Comparison of ENCODE assay signal across 8 mouse cellular contexts in genomic region chr2:164389499-164389898, GRCm38 (mm10). TPM values are rescaled to one million over a fixed set of nuclear protein-coding genes. Genes with fewer than 3 reads are reported as not detected.
A peak's percentile ranks its signal among the peaks of the same experiment; 100 is the strongest.
DNase-seq lines count a peak whose midpoint lies in the region; ATAC-seq and TF ChIP-seq lines count a peak whose summit lies in the region.

No protein-coding gene starts in this region.

- H3K4me1 ChIP-seq in forebrain, embryonic 15.5 days = peaks cover 19% of the 10 kb centered on the region
- H3K4me1 ChIP-seq in liver, postnatal 0 days (ENCODE audit: insufficient read depth) = peaks cover 13% of the 10 kb centered on the region
- peaks cover 37% of the 10 kb centered on the region for H3K4me1 ChIP-seq in neural tube, embryonic 13.5 days (replicated peaks)
- H3K4me1 ChIP-seq in stomach, postnatal 0 days (replicated peaks; ENCODE audit: control insufficient read depth, insufficient read depth) = 0 out of 2 replicates have a peak, but pooled peaks cover 2% of the 10 kb centered on the region

- TF ChIP-seq CTCF in liver, postnatal 0 days (IDR thresholded peaks at IDR 0.05; ENCODE audit: low read depth) = peak; percentile 87
- TF ChIP-seq CTCF in stomach, postnatal 0 days (IDR thresholded peaks at IDR 0.05; ENCODE audit: low read depth) = peak; percentile 84

- peak; percentile 63 to 81 for DNase-seq in CD8-positive naive resting alpha-beta T cell, adult 2 months (ENCODE audit: low read depth in 2 of 2, low spot score in 2 of 2)
- peak; percentile 72 for DNase-seq in cerebellum, adult 11-12 months
- DNase-seq in heart, postnatal 14 days = peak; percentile 84 to 91
- peak; percentile 87 for DNase-seq in layer of hippocampus, adult 11-12 months (ENCODE audit: low spot score)
- DNase-seq in liver, postnatal 0 days = peak; percentile 85
- peak; percentile 86 for DNase-seq in stomach, postnatal 0 days (ENCODE audit: low spot score)

- peak overlapping the region; percentile 65 for H3K4me2 ChIP-seq in forebrain, embryonic 15.5 days (replicated peaks)
- peak overlapping the region; percentile 72 for H3K4me2 ChIP-seq in liver, postnatal 0 days (ENCODE audit: low read depth, low read length)
- H3K4me2 ChIP-seq in neural tube, embryonic 13.5 days = peak overlapping the region; percentile 69
- H3K4me2 ChIP-seq in stomach, postnatal 0 days (replicated peaks; ENCODE audit: low read depth) = peak overlapping the region; percentile 64

- under 1% methylated on average over 30 of the region's 30 CpGs for WGBS in forebrain, embryonic 15.5 days
- 2% methylated on average over 30 of the region's 30 CpGs for WGBS in liver, postnatal 0 days (ENCODE audit: insufficient replicate concordance)
- under 1% methylated on average over 30 of the region's 30 CpGs for WGBS in neural tube, embryonic 13.5 days
- under 1% methylated on average over 30 of the region's 30 CpGs for WGBS in stomach, postnatal 0 days

- H3K4me3 ChIP-seq in forebrain, embryonic 15.5 days = peak overlapping the region; percentile 48
- H3K4me3 ChIP-seq in liver, postnatal 0 days (ENCODE audit: low read depth, low read length) = peak overlapping the region; percentile 30
- H3K4me3 ChIP-seq in neural tube, embryonic 13.5 days = peak overlapping the region; percentile 47
- peak overlapping the region; percentile 45 for H3K4me3 ChIP-seq in stomach, postnatal 0 days (ENCODE audit: low read depth, low read length)

- intact Hi-C loops in heart, postnatal 14 days (cut with DNase I) = loop anchor here (5.0 kb wide), 1 partner anchor 287 kb away; no protein-coding TSS in a partner anchor

- H3K27me3 ChIP-seq in forebrain, embryonic 15.5 days = no peaks in the 10 kb centered on the region; the same call in 1 of the 2 replicates
- peaks cover 22% of the 10 kb centered on the region for H3K27me3 ChIP-seq in liver, postnatal 0 days (ENCODE audit: insufficient read depth, low read length)
- H3K27me3 ChIP-seq in neural tube, embryonic 13.5 days = peaks cover 54% of the 10 kb centered on the region
- H3K27me3 ChIP-seq in stomach, postnatal 0 days (ENCODE audit: control insufficient read depth, insufficient read depth, low read length) = no peaks in the 10 kb centered on the region

- H3K27ac ChIP-seq in forebrain, embryonic 15.5 days (replicated peaks) = no peak overlapping the region
- H3K27ac ChIP-seq in liver, postnatal 0 days (ENCODE audit: low read depth) = no peak overlapping the region
- H3K27ac ChIP-seq in neural tube, embryonic 13.5 days (replicated peaks) = peak overlapping the region; percentile 70
- no peak overlapping the region; the same call in 1 of the 2 replicates for H3K27ac ChIP-seq in stomach, postnatal 0 days (replicated peaks)

- no peaks in the 10 kb centered on the region for H3K9me3 ChIP-seq in forebrain, embryonic 15.5 days
- no peaks in the 10 kb centered on the region for H3K9me3 ChIP-seq in liver, postnatal 0 days (ENCODE audit: low read length)
- H3K9me3 ChIP-seq in neural tube, embryonic 13.5 days = no peaks in the 10 kb centered on the region
- no peaks in the 10 kb centered on the region for H3K9me3 ChIP-seq in stomach, postnatal 0 days (ENCODE audit: control insufficient read depth, low read length)

- no peak for TF ChIP-seq EP300 in liver, postnatal 0 days (IDR thresholded peaks at IDR 0.05; ENCODE audit: low read depth)
- TF ChIP-seq EP300 in stomach, postnatal 0 days (optimal IDR thresholded peaks at IDR 0.05) = no peak

- peak; percentile 77 for ATAC-seq in forebrain, embryonic 15.5 days (replicated peaks)
- peak; percentile 62 for ATAC-seq in liver, postnatal 0 days
- ATAC-seq in neural tube, embryonic 13.5 days (ENCODE audit: low read depth) = peak; percentile 71
- ATAC-seq in stomach, postnatal 0 days (ENCODE audit: low FRiP score, low TSS enrichment) = peak; percentile 63

- H3K36me3 ChIP-seq in forebrain, embryonic 15.5 days = no peaks in the 10 kb centered on the region
- no peaks in the 10 kb centered on the region for H3K36me3 ChIP-seq in liver, postnatal 0 days (replicated peaks; ENCODE audit: insufficient read depth, low read length)
- H3K36me3 ChIP-seq in neural tube, embryonic 13.5 days = no peaks in the 10 kb centered on the region
- H3K36me3 ChIP-seq in stomach, postnatal 0 days (ENCODE audit: control insufficient read depth, insufficient read depth, low read length) = no peaks in the 10 kb centered on the region

- peak overlapping the region; percentile 41 for H3K9ac ChIP-seq in forebrain, embryonic 15.5 days (replicated peaks)
- no peak overlapping the region for H3K9ac ChIP-seq in liver, postnatal 0 days (replicated peaks)
- peak overlapping the region; percentile 69 for H3K9ac ChIP-seq in neural tube, embryonic 13.5 days
- H3K9ac ChIP-seq in stomach, postnatal 0 days (ENCODE audit: low read length) = peak overlapping the region; percentile 53

RNA-seq across cellular contexts. Expression of gene Slpi, which starts 0.6 kb away (rescaled TPM):
- 0.29 TPM in 1 of 2 replicates, not detected in the other for polyA plus RNA-seq in forebrain, embryonic 15.5 days (2015; fragmentation: Nextera tagmentation; extraction: Ambion mirVana)
- 1 to 10 TPM; 1.4 to 3.6 TPM for total RNA-seq in heart, postnatal 14 days (2021)
- polyA plus RNA-seq in liver, postnatal 0 days (2015; fragmentation: Nextera tagmentation; extraction: Ambion mirVana) = 59.4 and 63.6 TPM in 2 replicates
- polyA plus RNA-seq in neural tube, embryonic 13.5 days (2015; fragmentation: Nextera tagmentation; extraction: Ambion mirVana) = 0.75 TPM in 1 of 2 replicates, not detected in the other
- polyA plus RNA-seq in stomach, postnatal 0 days (2015; fragmentation: Nextera tagmentation; extraction: Ambion mirVana) = 4,305 and 4,348 TPM in 2 replicates

RNA-seq across cellular contexts. Expression of gene Rbpjl, which starts 13.4 kb away (rescaled TPM):
- 0.05 TPM in 1 of 2 replicates, not detected in the other for polyA plus RNA-seq in forebrain, embryonic 15.5 days (2015; fragmentation: Nextera tagmentation; extraction: Ambion mirVana)
- not detected for total RNA-seq in heart, postnatal 14 days (2021)
- polyA plus RNA-seq in liver, postnatal 0 days (2015; fragmentation: Nextera tagmentation; extraction: Ambion mirVana) = not detected in 2 replicates
- 0.08 and 0.10 TPM in 2 replicates for polyA plus RNA-seq in neural tube, embryonic 13.5 days (2015; fragmentation: Nextera tagmentation; extraction: Ambion mirVana)
- 0.32 and 0.36 TPM in 2 replicates for polyA plus RNA-seq in stomach, postnatal 0 days (2015; fragmentation: Nextera tagmentation; extraction: Ambion mirVana)

RNA-seq across cellular contexts. Expression of gene Matn4, which starts 15.5 kb away (rescaled TPM):
- polyA plus RNA-seq in forebrain, embryonic 15.5 days (2015; fragmentation: Nextera tagmentation; extraction: Ambion mirVana) = 0.94 and 1.1 TPM in 2 replicates
- 1 to 10 TPM; 1.2 to 1.5 TPM for total RNA-seq in heart, postnatal 14 days (2021)
- polyA plus RNA-seq in liver, postnatal 0 days (2015; fragmentation: Nextera tagmentation; extraction: Ambion mirVana) = 0.18 and 0.25 TPM in 2 replicates
- 7.3 and 13.2 TPM in 2 replicates for polyA plus RNA-seq in neural tube, embryonic 13.5 days (2015; fragmentation: Nextera tagmentation; extraction: Ambion mirVana)
- 2.0 and 3.1 TPM in 2 replicates for polyA plus RNA-seq in stomach, postnatal 0 days (2015; fragmentation: Nextera tagmentation; extraction: Ambion mirVana)

RNA-seq across cellular contexts. Expression of gene Sdc4, which starts 54.2 kb away (rescaled TPM):
- 6.1 and 6.4 TPM in 2 replicates for polyA plus RNA-seq in forebrain, embryonic 15.5 days (2015; fragmentation: Nextera tagmentation; extraction: Ambion mirVana)
- 10 to 100 TPM; 20.0 to 27.0 TPM for total RNA-seq in heart, postnatal 14 days (2021)
- polyA plus RNA-seq in liver, postnatal 0 days (2015; fragmentation: Nextera tagmentation; extraction: Ambion mirVana) = 194 and 208 TPM in 2 replicates
- polyA plus RNA-seq in neural tube, embryonic 13.5 days (2015; fragmentation: Nextera tagmentation; extraction: Ambion mirVana) = 9.4 and 12.1 TPM in 2 replicates
- polyA plus RNA-seq in stomach, postnatal 0 days (2015; fragmentation: Nextera tagmentation; extraction: Ambion mirVana) = 133 and 143 TPM in 2 replicates

RNA-seq across cellular contexts. Expression of gene Svs5, which starts 57.0 kb away (rescaled TPM):
- not detected in 2 replicates for polyA plus RNA-seq in forebrain, embryonic 15.5 days (2015; fragmentation: Nextera tagmentation; extraction: Ambion mirVana)
- not detected for total RNA-seq in heart, postnatal 14 days (2021)
- not detected in 2 replicates for polyA plus RNA-seq in liver, postnatal 0 days (2015; fragmentation: Nextera tagmentation; extraction: Ambion mirVana)
- not detected in 2 replicates for polyA plus RNA-seq in neural tube, embryonic 13.5 days (2015; fragmentation: Nextera tagmentation; extraction: Ambion mirVana)
- not detected in 2 replicates for polyA plus RNA-seq in stomach, postnatal 0 days (2015; fragmentation: Nextera tagmentation; extraction: Ambion mirVana)

Comparison
In these comparisons a context has a peak if more than half of its experiments do, and no peak if none do; other contexts are left out.
1. RNA of gene Slpi, which starts 0.6 kb away (polyA plus RNA-seq): 4,305 to 4,348 TPM in stomach, postnatal 0 days; 59.4 to 63.6 TPM in liver, postnatal 0 days, 0.75 TPM in neural tube, embryonic 13.5 days and 0.29 TPM in forebrain, embryonic 15.5 days; every median in the first group is over 10 times any median in the second.
2. Peak in every context shown above with its lines, with median percentiles within 50 percentile points of each other: DNase-seq, ATAC-seq, H3K4me2 ChIP-seq and H3K4me3 ChIP-seq.